ENCODE assay signal across 8 mouse cellular contexts in the genomic region with DNA sequence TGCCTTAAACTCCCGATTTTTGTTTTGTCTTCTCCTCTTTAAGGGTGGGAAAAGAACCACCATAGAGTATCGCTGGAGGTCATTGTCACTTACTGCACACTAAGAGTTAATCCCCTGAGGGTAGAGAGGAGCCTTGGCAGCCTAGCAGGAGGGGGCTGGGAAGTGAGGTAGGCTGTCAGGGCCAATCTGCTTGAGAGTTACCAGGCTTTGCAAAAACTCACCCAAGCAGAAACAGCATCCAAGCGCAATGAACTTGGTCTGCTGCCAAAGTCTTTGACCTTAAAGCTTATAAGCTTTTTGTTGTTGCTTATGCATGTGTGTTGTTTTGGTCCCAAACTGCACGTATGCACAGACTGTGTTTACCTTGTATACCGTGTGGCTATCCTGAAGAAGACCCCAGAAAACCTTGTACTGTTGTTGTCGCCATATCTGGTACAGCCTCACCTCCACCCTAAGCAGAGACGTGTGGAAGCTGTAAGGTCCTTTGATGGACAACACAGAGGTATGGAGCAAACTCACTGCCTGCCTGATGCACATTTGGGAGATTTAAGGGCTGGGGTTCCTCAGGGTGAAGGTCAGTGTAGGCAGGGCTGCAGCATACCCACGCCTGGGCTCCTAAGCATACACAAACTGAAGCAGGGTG. TPM values are rescaled to one million over a fixed set of nuclear protein-coding genes. Genes with fewer than 3 reads are reported as not detected.
DNase-seq lines count a peak whose midpoint lies in the region; ATAC-seq lines count a peak whose summit lies in the region.
"Had no signal": no experiment of that assay in that cellular context is flagged by ENCODE, and none has a peak within 500 bp of the region (broad histone marks: within the 10 kb centered on the region; RNA-seq: fewer than 3 reads in every experiment).

No protein-coding gene starts in this region.

- no peaks in the 10 kb centered on the region for H3K36me3 ChIP-seq in neural tube, embryonic 12.5 days
- H3K36me3 ChIP-seq in kidney, embryonic 14.5 days (ENCODE audit: control insufficient read depth, insufficient read depth, low read length): no peaks in the 10 kb centered on the region
- no peaks in the 10 kb centered on the region for H3K36me3 ChIP-seq in stomach, embryonic 15.5 days
- H3K36me3 ChIP-seq: limb, embryonic 13.5 days had no signal

- 31% methylated on average over 8 of the region's 8 CpGs for WGBS in neural tube, embryonic 12.5 days
- WGBS in kidney, embryonic 14.5 days: 25% methylated on average over 8 of the region's 8 CpGs
- whole genome bisulfite sequencing in stomach, embryonic 15.5 days: 30% methylated on average over 8 of the region's 8 CpGs

- no peak overlapping the region for H3K4me2 ChIP-seq in neural tube, embryonic 12.5 days (replicated peaks)
- no peak overlapping the region for H3K4me2 ChIP-seq in kidney, embryonic 14.5 days (replicated peaks; ENCODE audit: low read depth, low read length)
- H3K4me2 ChIP-seq in stomach, embryonic 15.5 days: no peak overlapping the region
- H3K4me2 ChIP-seq: limb, embryonic 13.5 days had no signal

- no peaks in the 10 kb centered on the region for H3K27me3 ChIP-seq in neural tube, embryonic 12.5 days (replicated peaks)
- no peaks in the 10 kb centered on the region for H3K27me3 ChIP-seq in kidney, embryonic 14.5 days (ENCODE audit: control insufficient read depth, insufficient read depth, low read length)
- no peaks in the 10 kb centered on the region for H3K27me3 ChIP-seq in stomach, embryonic 15.5 days (replicated peaks)
- H3K27me3 ChIP-seq: limb, embryonic 13.5 days had no signal

- DNase-seq in neural tube, embryonic 10.5 days (ENCODE audit: extremely low spot score, low spot score): no peak
- no peak for DNase-seq in gastrocnemius, postnatal 25 days
- no peak for DNase-seq in spleen, postnatal 10 days (ENCODE audit: low spot score in 2 of 2)

- H3K27ac ChIP-seq in neural tube, embryonic 12.5 days: peak overlapping the region; percentile 28; the same call in 1 of the 2 replicates
- peak overlapping the region; percentile 74; the same call in 1 of the 2 replicates for H3K27ac ChIP-seq in kidney, embryonic 14.5 days (ENCODE audit: low read depth, low read length)
- peak overlapping the region; percentile 57; the same call in 1 of the 2 replicates for H3K27ac ChIP-seq in stomach, embryonic 15.5 days
- H3K27ac ChIP-seq: limb, embryonic 13.5 days had no signal

- H3K4me1 ChIP-seq in neural tube, embryonic 12.5 days: peaks cover 12% of the 10 kb centered on the region
- peaks cover 19% of the 10 kb centered on the region for H3K4me1 ChIP-seq in kidney, embryonic 14.5 days (ENCODE audit: control insufficient read depth, insufficient read depth, low read length)
- peaks cover 13% of the 10 kb centered on the region; the same call in 1 of the 2 replicates for H3K4me1 ChIP-seq in stomach, embryonic 15.5 days

- H3K9me3 ChIP-seq in neural tube, embryonic 12.5 days: no peaks in the 10 kb centered on the region
- no peaks in the 10 kb centered on the region for H3K9me3 ChIP-seq in kidney, embryonic 14.5 days (ENCODE audit: control insufficient read depth, low read length)
- H3K9me3 ChIP-seq in stomach, embryonic 15.5 days: no peaks in the 10 kb centered on the region
- H3K9me3 ChIP-seq: limb, embryonic 13.5 days had no signal

- ATAC-seq in neural tube, embryonic 12.5 days (ENCODE audit: low FRiP score, low read depth): peak; percentile 76
- 0 out of 2 replicates have a peak, but pooled peaks have one; percentile 19 for ATAC-seq in erythroid progenitor cell, adult 5-6 weeks (replicated peaks; ENCODE audit: low FRiP score, poor library complexity, severe bottlenecking)
- peak; percentile 82 for ATAC-seq in kidney, embryonic 14.5 days (ENCODE audit: low FRiP score, low TSS enrichment)
- 0 out of 2 replicates have a peak, but pooled peaks have one; percentile 19 for ATAC-seq in stomach, embryonic 15.5 days (ENCODE audit: insufficient read depth, low FRiP score, low read depth)

- H3K9ac ChIP-seq in neural tube, embryonic 12.5 days: no peak overlapping the region
- H3K9ac ChIP-seq in kidney, embryonic 14.5 days (ENCODE audit: low read depth, low read length): no peak overlapping the region
- H3K9ac ChIP-seq in stomach, embryonic 15.5 days: no peak overlapping the region
- H3K9ac ChIP-seq: limb, embryonic 13.5 days had no signal

- no peak overlapping the region for H3K4me3 ChIP-seq in neural tube, embryonic 12.5 days
- H3K4me3 ChIP-seq in kidney, embryonic 14.5 days (ENCODE audit: low read length): no peak overlapping the region
- no peak overlapping the region for H3K4me3 ChIP-seq in stomach, embryonic 15.5 days (replicated peaks)
- H3K4me3 ChIP-seq: limb, embryonic 13.5 days had no signal

RNA-seq across cellular contexts. Expression of a gene that starts 6.4 kb away (rescaled TPM):
- polyA plus RNA-seq in neural tube, embryonic 12.5 days (2016; fragmentation: Nextera tagmentation; extraction: Ambion mirVana): 170 and 172 TPM in 2 replicates
- not detected in 2 replicates for total RNA-seq in erythroid progenitor cell, adult 5-6 weeks (2015; ENCODE audit: low replicate concordance)
- 0.26 TPM in 1 of 2 replicates, not detected in the other for total RNA-seq in erythroid progenitor cell, adult 5-6 weeks (2017; ENCODE audit: low replicate concordance)
- polyA plus RNA-seq in kidney, embryonic 14.5 days (2014; fragmentation: Nextera tagmentation; extraction: Ambion mirVana): 34.6 and 52.0 TPM in 2 replicates
- polyA plus RNA-seq in stomach, embryonic 15.5 days (2015; fragmentation: Nextera tagmentation; extraction: Ambion mirVana): 74.0 and 78.4 TPM in 2 replicates
- total RNA-seq in gastrocnemius, postnatal 25 days (2021): 10 to 100 TPM; 14.1 to 16.1 TPM

RNA-seq across cellular contexts. Expression of a gene that starts 37.3 kb away (rescaled TPM):
- polyA plus RNA-seq in neural tube, embryonic 12.5 days (2016; fragmentation: Nextera tagmentation; extraction: Ambion mirVana): 35.8 and 36.9 TPM in 2 replicates
- total RNA-seq in erythroid progenitor cell, adult 5-6 weeks (2015; ENCODE audit: low replicate concordance): 1.1 and 2.5 TPM in 2 replicates
- 3.6 and 6.3 TPM in 2 replicates for total RNA-seq in erythroid progenitor cell, adult 5-6 weeks (2017; ENCODE audit: low replicate concordance)
- polyA plus RNA-seq in kidney, embryonic 14.5 days (2014; fragmentation: Nextera tagmentation; extraction: Ambion mirVana): 50.7 and 56.7 TPM in 2 replicates
- 36.3 and 39.9 TPM in 2 replicates for polyA plus RNA-seq in stomach, embryonic 15.5 days (2015; fragmentation: Nextera tagmentation; extraction: Ambion mirVana)
- 10 to 100 TPM; 14.7 to 15.3 TPM for total RNA-seq in gastrocnemius, postnatal 25 days (2021)

RNA-seq across cellular contexts. Expression of a gene that starts 43.4 kb away (rescaled TPM):
- polyA plus RNA-seq in neural tube, embryonic 12.5 days (2016; fragmentation: Nextera tagmentation; extraction: Ambion mirVana): 14.9 and 15.2 TPM in 2 replicates
- total RNA-seq in erythroid progenitor cell, adult 5-6 weeks (2015; ENCODE audit: low replicate concordance): 2.5 TPM in 1 of 2 replicates, not detected in the other
- total RNA-seq in erythroid progenitor cell, adult 5-6 weeks (2017; ENCODE audit: low replicate concordance): 0.23 and 0.77 TPM in 2 replicates
- polyA plus RNA-seq in kidney, embryonic 14.5 days (2014; fragmentation: Nextera tagmentation; extraction: Ambion mirVana): 9.5 and 16.8 TPM in 2 replicates
- 18.6 and 21.5 TPM in 2 replicates for polyA plus RNA-seq in stomach, embryonic 15.5 days (2015; fragmentation: Nextera tagmentation; extraction: Ambion mirVana)
- total RNA-seq in gastrocnemius, postnatal 25 days (2021): 10 to 100 TPM in 1 of 2 experiments, 1 to 10 TPM in 1; 9.9 to 14.7 TPM

Comparison
In these comparisons a context has a peak if more than half of its experiments do, and no peak if none do; other contexts are left out.
1. ATAC-seq: peak in every context shown above with its lines; median percentile 82 in kidney, embryonic 14.5 days; 76 in neural tube, embryonic 12.5 days; 19 in erythroid progenitor cell, adult 5-6 weeks; 19 in stomach, embryonic 15.5 days.